Comparison of ENCODE assay signal across 6 mouse cellular contexts in genomic region chr3:8123641-8124040, GRCm38 (mm10).
A peak's percentile ranks its signal among the peaks of the same experiment; 100 is the strongest.
DNase-seq lines count a peak whose midpoint lies in the region; ATAC-seq and TF ChIP-seq lines count a peak whose summit lies in the region.
"Not testable (repeated sequence)": the region's sequence is repeated elsewhere in the genome, so short reads cannot be mapped to it uniquely, and the experiment has no call there.

No protein-coding gene starts in this region.

- not testable (repeated sequence) for H3K36me3 ChIP-seq in E14TG2a.4 (ENCODE audit: insufficient read depth, low read length); kidney, postnatal 0 days (ENCODE audit: insufficient read depth, low read length)

- WGBS in kidney, postnatal 0 days, result 39% methylated on average over 1 of the region's 1 CpGs

- H3K9me3 ChIP-seq in E14TG2a.4 (ENCODE audit: low read length); kidney, postnatal 0 days (replicated peaks; ENCODE audit: low read length): not testable (repeated sequence)

- H3K4me1 ChIP-seq in E14TG2a.4 (replicated peaks; ENCODE audit: low read depth, low read length), result peaks cover 15% of the 10 kb centered on the region
- H3K4me1 ChIP-seq in kidney, postnatal 0 days (replicated peaks; ENCODE audit: insufficient read depth, low read length), result not testable (repeated sequence)

- not testable (repeated sequence) for H3K27me3 ChIP-seq in E14TG2a.4 (ENCODE audit: insufficient read depth, low read length); kidney, postnatal 0 days (ENCODE audit: insufficient read depth, low read length)

- H3K27ac ChIP-seq in kidney, postnatal 0 days, result not testable (repeated sequence)

- TF ChIP-seq CTCF in E14TG2a.4 (conservative IDR thresholded peaks at IDR 0.05; ENCODE audit: low read length), result peak; percentile 19; the same call in 1 of the 2 replicates
- TF ChIP-seq CTCF in kidney, postnatal 0 days (IDR thresholded peaks at IDR 0.05; ENCODE audit: low read depth), result peak; percentile 17; the same call in 1 of the 2 replicates

- not testable (repeated sequence) for H3K4me3 ChIP-seq in E14TG2a.4 (replicated peaks; ENCODE audit: low read length); kidney, postnatal 0 days (replicated peaks; ENCODE audit: low read depth, low read length)

- not testable (repeated sequence) for H3K9ac ChIP-seq in kidney, postnatal 0 days (ENCODE audit: low read depth, low read length)

- DNase-seq in 3T3-L1 (ENCODE audit: low read depth, low spot score), result peak; percentile 74
- peak; percentile 49 for DNase-seq in ES-CJ7 (ENCODE audit: low read depth, low spot score)
- peak; percentile 52 for DNase-seq in Muller cell, postnatal 12 days (ENCODE audit: inconsistent ontology term)
- DNase-seq in R1 (ENCODE audit: low read depth, low spot score), result peak; percentile 93
- not testable (repeated sequence) for DNase-seq in kidney, postnatal 0 days (ENCODE audit: low spot score)

- ATAC-seq in kidney, postnatal 0 days (replicated peaks; ENCODE audit: low FRiP score, low read depth), result not testable (repeated sequence)

- not testable (repeated sequence) for H3K4me2 ChIP-seq in kidney, postnatal 0 days (ENCODE audit: low read length)
